Mouse (Mus musculus) stomach, embryonic 16.5 days (tissue): ENCODE measurements around the gene Armh1. TPM values are rescaled to one million over a fixed set of nuclear protein-coding genes. Genes with fewer than 3 reads are reported as not detected.

Experiments
- ATAC-seq: fragments of 200-750 bp; cut with Nextera tagmentation; 2 replicates; pipeline ENCODE4 v1.8.0; 2017; ENCODE audit warnings: moderate number of reproducible peaks, moderate TSS enrichment; ENCODE audit not compliant: insufficient read depth, low FRiP score
- H3K27ac ChIP-seq: fragments of 300-500 bp; sonication (generic); 2 replicates; pipeline ENCODE4 v1.5.1; 2014; ENCODE audit warnings: low read length
- H3K27me3 ChIP-seq: fragments of 300-500 bp; sonication (generic); 2 replicates; pipeline ENCODE4 v1.6.1; 2014; ENCODE audit warnings: low read length, control low read depth, mixed read lengths; ENCODE audit not compliant: control insufficient read depth, insufficient read depth
- H3K36me3 ChIP-seq: fragments of 300-500 bp; sonication (generic); 2 replicates; pipeline ENCODE4 v1.6.1; 2014; ENCODE audit warnings: low read length; ENCODE audit not compliant: control insufficient read depth, insufficient read depth
- H3K4me1 ChIP-seq: fragments of 300-500 bp; sonication (generic); 2 replicates; pipeline ENCODE4 v1.6.1; 2014; ENCODE audit warnings: low read length, control low read depth, mixed read lengths; ENCODE audit not compliant: control insufficient read depth, insufficient read depth
- H3K4me2 ChIP-seq: fragments of 300-500 bp; sonication (generic); 2 replicates; pipeline ENCODE4 v1.6.1; 2014; ENCODE audit warnings: low read depth, low read length, mixed read lengths
- H3K4me3 ChIP-seq: fragments of 300-500 bp; sonication (generic); replicated peaks from 2 replicates; pipeline ENCODE4 v1.5.1; 2014; ENCODE audit warnings: mild to moderate bottlenecking, low read length
- H3K9ac ChIP-seq: fragments of 300-500 bp; sonication (generic); 2 replicates; pipeline ENCODE4 v1.6.1; 2014; ENCODE audit warnings: low read length
- H3K9me3 ChIP-seq: fragments of 300-500 bp; sonication (generic); replicated peaks from 2 replicates; pipeline ENCODE4 v1.6.1; 2016; ENCODE audit warnings: low read length, control low read depth; ENCODE audit not compliant: control insufficient read depth
- WGBS: fragments of 180-500 bp; shearing (Covaris S2); extraction: QIAGEN DNeasy Blood & Tissue Kit; methylation state at CpG from one replicate; pipeline ENCODE4 v1.1.7; 2014; 5-methylcytosine and 5-hydroxymethylcytosine counted together
- polyA plus RNA-seq: library from polyadenylated mRNA; unstranded; fragments of >200 nt; fragmentation: Nextera tagmentation; extraction: Ambion mirVana; gene quantifications from 2 replicates; pipeline ENCODE4 v1.2.1, GENCODE M21; 2015

Armh1 gene
- polyA plus RNA-seq, 1 experiment from 2014 or later, result 0.61 TPM

DNA sequence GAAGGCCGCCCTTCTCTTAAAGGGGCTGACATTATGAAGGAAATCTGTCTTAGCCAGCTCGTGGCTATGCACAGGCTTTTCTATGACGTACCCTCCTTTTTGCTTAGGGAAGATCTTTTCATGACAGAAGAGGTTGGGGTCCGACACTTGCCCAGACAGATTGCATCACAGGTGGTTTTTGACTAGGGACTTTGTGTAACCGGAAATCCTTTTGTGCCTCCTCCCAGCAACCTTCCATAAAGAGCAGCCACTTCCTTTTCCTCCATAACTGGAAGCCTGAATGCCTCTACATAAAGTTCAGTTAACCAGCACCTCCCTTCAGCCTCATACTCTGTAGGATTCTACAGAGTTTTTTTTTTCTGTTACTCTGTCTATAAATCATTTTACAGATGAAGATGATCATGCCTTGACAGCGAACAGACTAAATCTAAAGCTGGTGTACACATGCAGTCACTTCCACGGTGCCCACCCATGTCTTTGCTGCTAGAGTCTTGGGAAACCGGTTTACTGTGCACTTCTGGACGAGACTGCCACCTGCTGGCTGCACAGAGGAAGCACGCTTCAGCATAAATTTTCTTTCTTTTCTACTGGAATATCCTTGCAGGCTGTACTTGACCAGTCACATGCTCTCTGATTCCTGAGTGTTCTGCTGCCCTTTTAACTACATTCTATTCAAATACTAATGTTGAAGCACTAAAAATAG lies 33.3 kb downstream of the Armh1 start:
- ATAC-seq, result no peak
- Histone ChIP-seq H3K9me3 (no peaks in the 10 kb centered on the region), H3K4me3 (no peak overlapping the region), H3K4me1 (peaks cover 4% of the 10 kb centered on the region; the same call in 1 of the 2 replicates), H3K27ac (no peak overlapping the region), H3K27me3 (no peaks in the 10 kb centered on the region), H3K9ac (no peak overlapping the region), H3K36me3 (no peaks in the 10 kb centered on the region), H3K4me2 (peak overlapping the region; percentile 17; the same call in 1 of the 2 replicates)
- 33% methylated on average over 10 of the region's 10 CpGs for WGBS

DNA sequence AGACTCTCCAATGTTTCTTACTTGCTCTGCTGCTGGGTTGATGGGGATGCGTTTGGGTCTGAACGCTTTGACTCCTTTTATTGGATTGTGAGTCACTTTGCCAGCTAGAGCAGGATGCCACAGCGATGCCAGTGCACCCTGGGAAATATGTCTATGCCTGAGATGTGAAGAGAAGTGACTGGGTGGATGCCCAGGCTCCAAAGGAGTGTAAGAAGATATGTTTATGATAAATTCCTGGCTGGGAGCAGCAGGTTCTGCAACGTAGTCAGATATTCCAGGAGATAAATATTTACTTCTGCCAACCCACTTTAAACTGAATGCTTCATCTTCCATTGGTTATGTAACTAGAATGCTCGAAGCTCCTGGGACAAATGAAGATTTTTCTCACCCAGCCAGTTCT lies 34.9 kb downstream of the Armh1 start:
- Histone ChIP-seq H3K9ac (no peak overlapping the region), H3K4me2 (no peak overlapping the region), H3K36me3 (no peaks in the 10 kb centered on the region), H3K27ac (no peak overlapping the region), H3K27me3 (no peaks in the 10 kb centered on the region), H3K9me3 (no peaks in the 10 kb centered on the region), H3K4me1 (peaks cover 4% of the 10 kb centered on the region; the same call in 1 of the 2 replicates), H3K4me3 (no peak overlapping the region)
- no peak for ATAC-seq
- WGBS, result 53% methylated on average over 5 of the region's 5 CpGs

DNA sequence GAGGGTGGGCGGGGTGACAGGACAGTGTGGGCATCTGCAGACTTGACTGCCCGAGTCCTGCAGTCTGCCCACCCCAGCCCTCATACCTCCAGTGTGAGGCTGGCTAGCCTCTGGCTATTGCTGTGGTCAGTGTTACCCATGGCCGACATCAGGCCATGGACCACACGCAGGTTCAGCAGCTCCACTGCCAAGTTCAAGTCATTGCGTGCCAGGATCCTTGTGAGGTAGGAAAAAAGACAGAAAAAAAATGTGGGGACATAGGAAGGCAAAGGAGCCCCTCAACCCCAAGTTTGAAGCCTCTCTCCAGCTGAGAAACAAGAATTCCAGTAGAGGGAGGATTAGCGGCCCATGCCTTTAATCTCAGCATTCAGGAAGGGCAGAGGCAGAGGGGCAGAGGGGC lies 37.7 kb downstream of the Armh1 start:
- Histone ChIP-seq H3K9ac (no peak overlapping the region), H3K9me3 (no peaks in the 10 kb centered on the region), H3K4me3 (no peak overlapping the region), H3K4me2 (no peak overlapping the region), H3K36me3 (no peaks in the 10 kb centered on the region), H3K27me3 (no peaks in the 10 kb centered on the region), H3K4me1 (peaks cover 4% of the 10 kb centered on the region), H3K27ac (no peak overlapping the region)
- ATAC-seq, result no peak
- WGBS, result 84% methylated on average over 6 of the region's 6 CpGs

DNA sequence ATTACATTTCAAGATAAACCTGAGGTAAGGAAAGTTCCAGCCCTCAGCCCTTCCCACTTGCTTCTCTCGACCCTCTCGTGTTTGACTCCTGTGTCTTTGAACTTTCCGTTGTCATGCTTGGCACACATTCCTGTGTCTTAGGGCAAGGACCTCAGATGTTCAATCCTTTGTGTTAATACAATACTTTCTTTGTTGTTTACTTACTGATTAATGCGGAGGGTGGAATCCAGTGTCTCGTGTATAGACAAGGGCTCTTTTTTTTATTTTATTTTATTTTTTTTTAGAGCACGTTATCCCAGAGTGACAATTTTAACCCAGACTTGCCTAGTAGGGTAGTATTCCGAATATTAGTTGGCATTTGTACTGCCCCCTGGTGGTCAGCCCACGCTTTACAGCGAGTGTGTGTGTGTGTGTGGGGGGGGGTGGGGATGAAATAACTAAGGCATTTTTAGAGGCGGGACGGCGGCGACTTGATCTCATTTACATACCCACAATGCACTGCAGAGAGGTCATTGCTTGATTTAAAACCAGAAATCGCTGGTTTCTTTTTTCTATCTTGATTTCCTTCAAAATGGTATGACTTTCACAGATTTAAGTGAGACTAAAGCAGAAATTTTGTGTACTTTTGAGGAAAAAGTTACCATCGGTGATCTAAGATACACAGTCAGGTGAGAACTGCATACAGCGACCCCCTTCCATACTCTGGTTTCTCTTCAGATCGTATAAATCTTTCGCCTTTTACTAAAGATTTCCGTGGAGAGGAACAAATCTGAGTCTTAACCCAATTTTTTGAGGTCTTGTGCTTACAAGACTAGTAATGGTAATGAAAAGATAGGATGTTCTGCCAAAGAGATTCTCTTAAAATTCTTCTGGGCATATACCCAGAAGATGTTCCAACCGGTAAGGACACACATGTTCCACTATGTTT lies 41.5 kb downstream of the Armh1 start:
- Histone ChIP-seq H3K9me3 (no peaks in the 10 kb centered on the region), H3K9ac (no peak overlapping the region), H3K4me2 (peak overlapping the region; percentile 27), H3K4me1 (no peaks in the 10 kb centered on the region; the same call in 1 of the 2 replicates), H3K36me3 (no peaks in the 10 kb centered on the region), H3K27me3 (no peaks in the 10 kb centered on the region), H3K27ac (no peak overlapping the region), H3K4me3 (no peak overlapping the region)
- 6% methylated on average over 20 of the region's 20 CpGs for WGBS
- 0 out of 2 replicates have a peak, but pooled peaks have one; percentile 53 for ATAC-seq

DNA sequence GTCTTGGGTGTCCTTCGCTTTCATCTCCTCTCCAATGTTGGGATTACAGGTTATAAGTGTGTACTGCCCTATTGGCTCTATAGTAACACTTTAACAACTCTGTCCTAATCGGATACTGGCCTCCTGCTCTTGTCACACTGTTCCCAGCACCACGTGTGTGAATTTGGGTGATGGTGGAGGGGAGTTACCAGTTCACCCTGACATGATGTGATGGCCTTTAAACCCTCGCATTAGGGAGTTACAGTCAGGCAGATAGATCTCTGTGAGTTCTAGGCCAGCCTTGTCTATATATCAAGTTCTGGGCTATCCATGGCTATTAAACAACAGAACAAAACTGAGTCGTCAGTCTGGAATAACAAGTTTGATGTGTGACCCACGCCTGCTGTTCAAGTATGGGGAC lies 42.3 kb downstream of the Armh1 start:
- H3K9me3 ChIP-seq, result no peaks in the 10 kb centered on the region
- ATAC-seq, result no peak
- H3K27me3 ChIP-seq, result no peaks in the 10 kb centered on the region
- no peak overlapping the region for H3K9ac ChIP-seq
- H3K4me2 ChIP-seq, result no peak overlapping the region
- no peak overlapping the region for H3K4me3 ChIP-seq
- WGBS, result 69% methylated on average over 6 of the region's 6 CpGs
- no peaks in the 10 kb centered on the region for H3K36me3 ChIP-seq
- H3K27ac ChIP-seq, result no peak overlapping the region
- H3K4me1 ChIP-seq, result no peaks in the 10 kb centered on the region; the same call in 1 of the 2 replicates

DNA sequence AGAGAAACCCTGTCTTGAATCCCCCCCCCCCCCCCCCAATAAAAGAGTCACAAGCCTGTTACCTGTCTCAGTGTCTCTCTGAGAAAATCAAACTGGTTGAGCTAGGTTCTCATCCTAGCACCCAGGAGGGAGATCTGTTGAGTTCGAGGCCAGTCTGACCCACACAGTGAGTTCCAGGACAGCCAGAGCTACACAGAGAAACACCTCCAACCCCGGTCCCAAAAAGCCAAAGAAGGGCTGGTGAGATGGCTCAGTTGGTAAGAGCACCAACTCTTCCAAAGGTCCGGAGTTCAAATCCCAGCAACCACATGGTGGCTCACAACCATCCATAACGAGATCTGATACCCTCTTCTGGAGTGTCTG lies 49.0 kb downstream of the Armh1 start:
- WGBS, result 72% methylated on average over 4 of the region's 4 CpGs
- peak overlapping the region; percentile 60 for H3K27ac ChIP-seq
- ATAC-seq, result no peak
- H3K4me1 ChIP-seq, result no peaks in the 10 kb centered on the region
- H3K4me2 ChIP-seq, result peak overlapping the region; percentile 58
- H3K9me3 ChIP-seq, result no peaks in the 10 kb centered on the region
- no peak overlapping the region; the same call in 1 of the 2 replicates for H3K9ac ChIP-seq
- H3K36me3 ChIP-seq, result no peaks in the 10 kb centered on the region
- H3K27me3 ChIP-seq, result no peaks in the 10 kb centered on the region
- no peak overlapping the region for H3K4me3 ChIP-seq

DNA sequence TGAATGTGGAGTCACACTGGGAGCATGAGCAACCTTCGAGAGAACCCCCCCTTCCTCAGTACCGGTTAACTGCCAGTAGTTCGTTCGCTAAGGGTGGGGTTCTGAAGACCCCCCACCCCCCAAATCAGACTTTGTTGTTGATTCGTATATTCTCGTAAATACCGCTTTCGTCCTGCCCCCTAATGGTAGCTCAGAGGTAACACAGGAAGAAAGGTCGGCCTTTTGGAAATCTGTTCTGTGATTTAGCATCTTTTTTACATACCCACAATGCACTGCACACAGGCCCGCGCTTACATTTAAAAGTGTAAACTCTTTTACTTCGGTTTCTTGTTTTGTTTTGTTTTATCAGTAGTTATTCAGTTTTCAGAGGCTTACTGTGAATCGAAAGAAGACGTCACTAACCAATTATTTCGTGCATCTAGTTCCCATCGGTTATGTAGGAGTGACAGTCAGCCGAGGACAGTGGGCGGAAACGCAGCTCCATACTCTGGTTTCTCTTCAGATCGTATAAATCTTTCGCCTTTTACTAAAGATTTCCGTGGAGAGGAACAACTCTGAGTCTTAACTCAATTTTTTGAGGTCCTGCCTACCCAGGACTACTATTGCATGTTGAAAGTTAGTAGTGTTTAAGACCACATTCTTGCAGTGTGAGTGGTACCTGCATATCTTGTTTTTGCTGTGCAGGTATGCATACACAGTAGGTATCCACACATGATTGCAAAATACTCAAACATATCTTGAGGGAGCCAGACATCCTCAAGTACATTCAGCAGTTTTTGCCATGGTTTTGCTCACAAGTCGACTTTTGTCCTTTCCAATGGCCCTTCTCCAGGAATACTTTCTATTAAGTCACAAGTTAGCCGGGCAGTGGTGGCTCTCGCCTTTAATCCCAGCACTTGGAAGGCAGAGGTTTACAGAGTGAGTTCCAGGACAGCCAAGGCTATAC lies 49.6 kb downstream of the Armh1 start:
- no peaks in the 10 kb centered on the region for H3K4me1 ChIP-seq
- H3K27ac ChIP-seq, result peak overlapping the region; percentile 60
- H3K27me3 ChIP-seq, result no peaks in the 10 kb centered on the region
- H3K4me2 ChIP-seq, result peak overlapping the region; percentile 58
- peak overlapping the region; percentile 41 for H3K4me3 ChIP-seq
- no peaks in the 10 kb centered on the region for H3K36me3 ChIP-seq
- no peaks in the 10 kb centered on the region for H3K9me3 ChIP-seq
- ATAC-seq, result peak; percentile 86
- peak overlapping the region; percentile 63 for H3K9ac ChIP-seq
- 1% methylated on average over 25 of the region's 25 CpGs for WGBS

DNA sequence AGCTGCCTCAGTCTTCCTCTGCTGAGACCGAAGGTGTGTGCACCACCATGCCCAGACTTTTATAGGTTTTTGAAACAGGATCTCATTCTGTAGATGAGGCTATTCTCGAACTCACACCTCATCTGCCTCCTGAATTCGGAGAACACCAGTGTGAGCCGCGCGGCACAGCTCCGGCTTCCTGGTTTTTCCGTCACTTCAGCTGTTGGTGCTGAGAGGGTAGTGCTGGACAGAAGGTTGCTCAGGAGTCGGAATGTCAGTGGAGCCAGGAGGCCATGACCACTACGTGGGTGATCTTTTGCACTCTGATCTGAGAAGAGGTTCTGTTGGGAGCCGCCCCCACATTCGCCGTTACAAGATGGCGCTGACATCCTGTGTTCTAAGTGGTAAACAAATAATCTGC lies 60.1 kb downstream of the Armh1 start:
- 96% methylated on average over 14 of the region's 14 CpGs for WGBS

More for the DNA sequence above, 60.1 kb downstream of the Armh1 start:
- Histone ChIP-seq H3K27me3 (no peaks in the 10 kb centered on the region), H3K27ac (no peak overlapping the region), H3K4me3 (no peak overlapping the region), H3K9me3 (no peaks in the 10 kb centered on the region), H3K9ac (no peak overlapping the region), H3K4me2 (no peak overlapping the region), H3K36me3 (no peaks in the 10 kb centered on the region), H3K4me1 (no peaks in the 10 kb centered on the region)
- ATAC-seq, result no peak
